Mouse (Mus musculus): ENCODE measurements at regions not wholly inside any gene's neighbourhood (a gene's known extent, or its start where the extent isn't known, plus 50 kb on each side); places are given as distances from the start of the nearest gene placed in this dataset.
"Not testable (repeated sequence)": the region's sequence is repeated elsewhere in the genome, so short reads cannot be mapped to it uniquely, and the experiment has no call there.

DNA sequence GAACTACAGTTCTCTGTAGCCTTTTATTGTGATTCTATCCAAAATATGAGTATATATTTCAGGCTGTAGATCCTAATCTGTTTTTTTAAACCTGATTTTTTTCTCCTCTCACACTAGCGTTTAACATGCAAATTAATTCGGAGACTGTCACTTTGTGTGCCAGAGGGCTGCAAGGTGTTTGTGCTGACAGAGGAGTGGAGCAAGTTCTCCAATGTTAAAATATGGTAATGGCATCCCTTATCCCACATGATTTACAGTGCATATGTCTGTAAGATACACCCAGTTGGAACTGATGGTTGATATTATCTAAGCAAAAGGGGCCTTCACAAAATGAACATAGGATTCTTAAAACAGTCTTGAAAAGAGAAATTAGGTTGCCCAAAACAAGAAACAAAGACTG, 90.1 kb upstream of the Hdac2 start:
- Histone ChIP-seq H3K9me3 (no peaks in the 10 kb centered on the region), H3K4me3 (no peak overlapping the region), H3K4me1 (no peaks in the 10 kb centered on the region), H3K36me3 (no peaks in the 10 kb centered on the region), H3K27ac (no peak overlapping the region), H3K27me3 (ENCODE audit: insufficient read depth, poor library complexity, severe bottlenecking) (no peaks in the 10 kb centered on the region)
- DNase-seq (ENCODE audit: low spot score): no peak
- 62% methylated on average over 2 of the region's 2 CpGs for WGBS

DNA sequence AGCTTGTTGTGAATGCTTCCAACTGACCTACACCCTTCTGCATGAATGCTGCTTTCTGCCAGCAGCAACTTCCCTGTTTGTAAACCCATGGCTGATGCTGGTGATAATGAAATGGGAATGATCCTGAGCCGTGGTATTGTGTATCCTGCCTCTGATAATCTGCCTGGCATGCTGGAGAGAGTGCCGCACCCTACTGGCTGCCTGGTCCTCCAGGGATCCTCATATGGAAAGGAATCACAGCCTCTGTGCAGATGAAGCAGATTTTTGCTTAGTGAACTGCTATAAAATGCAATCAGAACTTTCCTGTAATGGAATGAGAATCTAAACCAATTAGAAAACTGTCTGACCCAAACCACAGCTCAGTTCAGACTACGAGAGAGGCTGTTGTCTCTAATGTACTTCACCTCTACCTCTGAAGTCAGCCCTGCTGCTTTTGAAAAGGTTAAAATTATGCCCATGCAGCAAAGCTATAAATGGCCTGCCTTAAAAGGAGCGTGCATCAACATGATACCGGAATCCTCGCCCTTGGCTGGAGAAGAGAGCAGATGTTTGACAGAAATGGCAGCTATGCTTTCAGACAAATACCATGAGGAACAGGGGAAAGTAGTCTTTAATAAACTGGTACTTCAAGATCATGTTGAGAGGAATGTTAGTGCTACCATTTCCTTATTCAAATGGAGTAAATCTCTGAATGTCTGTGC, 76.3 kb upstream of the Hdac2 start:
- DNase-seq (ENCODE audit: low spot score): no peak
- 52% methylated on average over 6 of the region's 6 CpGs for WGBS
- Histone ChIP-seq H3K4me3 (no peak overlapping the region), H3K9me3 (no peaks in the 10 kb centered on the region), H3K36me3 (no peaks in the 10 kb centered on the region), H3K27ac (peak overlapping the region; percentile 22; the same call in 1 of the 2 replicates), H3K4me1 (peaks cover 14% of the 10 kb centered on the region), H3K27me3 (ENCODE audit: insufficient read depth, poor library complexity, severe bottlenecking) (no peaks in the 10 kb centered on the region)

DNA sequence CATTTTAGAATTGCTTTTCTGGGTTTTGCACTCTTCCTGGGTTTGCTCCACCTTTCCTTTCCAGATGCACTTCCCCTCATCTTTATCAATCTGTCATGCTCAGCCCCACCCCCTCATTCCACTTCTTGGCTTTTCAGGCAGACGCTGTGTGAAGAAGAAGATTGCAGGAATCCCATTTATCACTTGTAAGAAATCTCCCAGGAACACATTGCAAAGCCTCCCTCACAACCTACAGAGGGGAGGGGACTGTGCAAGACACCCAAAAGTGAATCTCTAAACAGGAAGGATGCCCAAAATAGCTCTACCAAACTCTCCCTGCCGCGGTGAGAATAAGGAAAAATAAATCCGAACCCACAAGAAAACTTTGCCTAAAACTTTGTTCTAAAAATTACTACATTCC, 65.5 kb upstream of the Hdac2 start:
- Histone ChIP-seq H3K27me3 (ENCODE audit: insufficient read depth, poor library complexity, severe bottlenecking) (no peaks in the 10 kb centered on the region), H3K9me3 (no peaks in the 10 kb centered on the region), H3K4me1 (peaks cover 4% of the 10 kb centered on the region; the same call in 1 of the 2 replicates), H3K4me3 (no peak overlapping the region), H3K36me3 (no peaks in the 10 kb centered on the region), H3K27ac (no peak overlapping the region)
- whole genome bisulfite sequencing: 54% methylated on average over 4 of the region's 4 CpGs
- no peak for DNase-seq (ENCODE audit: low spot score)

DNA sequence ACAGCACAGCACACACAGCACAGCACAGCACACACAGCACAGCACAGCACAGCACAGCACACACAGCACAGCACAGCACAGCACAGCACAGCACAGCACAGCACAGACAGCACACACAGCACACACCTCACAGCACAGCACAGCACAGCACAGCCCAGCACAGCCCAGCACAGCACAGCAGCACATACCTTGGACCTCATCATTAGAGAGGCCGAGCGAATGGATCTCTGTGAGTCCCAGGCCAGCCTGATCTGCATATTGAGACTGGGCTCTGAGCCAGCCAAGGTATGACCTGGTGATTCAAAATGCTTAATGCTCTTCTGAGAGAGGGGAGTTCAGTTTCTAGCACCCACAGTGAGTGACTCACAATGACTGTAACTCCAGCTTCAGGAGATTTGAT, 56.3 kb upstream of the Hdac2 start:
- H3K27ac ChIP-seq; DNase-seq (ENCODE audit: low spot score); H3K27me3 ChIP-seq (ENCODE audit: insufficient read depth, poor library complexity, severe bottlenecking); H3K36me3 ChIP-seq; H3K4me1 ChIP-seq; H3K4me3 ChIP-seq; H3K9me3 ChIP-seq: not testable (repeated sequence)
- 88% methylated on average over 2 of the region's 2 CpGs for WGBS

DNA sequence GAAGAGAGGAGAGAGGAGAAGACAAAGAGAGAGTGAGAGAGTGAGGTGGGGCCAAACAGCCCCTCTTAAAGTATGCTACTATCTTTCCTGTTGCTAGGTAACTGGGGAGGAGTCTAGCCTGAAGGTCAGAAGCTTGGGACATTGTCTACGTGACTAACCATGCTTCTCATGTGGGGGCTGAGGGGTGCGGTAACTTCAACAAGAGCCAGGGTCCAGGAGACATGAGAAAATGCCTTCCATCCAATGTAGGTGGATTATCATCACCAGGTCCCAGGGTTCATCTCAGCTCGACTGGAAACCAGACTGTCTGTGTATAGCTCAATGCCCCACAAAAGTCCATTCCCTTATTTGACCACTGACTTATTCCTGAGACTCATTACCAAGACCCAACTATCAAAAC, 50.6 kb upstream of the Hdac2 start:
- DNase-seq (ENCODE audit: low spot score): no peak
- no peaks in the 10 kb centered on the region for H3K4me1 ChIP-seq
- no peak overlapping the region for H3K27ac ChIP-seq
- H3K4me3 ChIP-seq: no peak overlapping the region
- H3K27me3 ChIP-seq (ENCODE audit: insufficient read depth, poor library complexity, severe bottlenecking): no peaks in the 10 kb centered on the region
- no peaks in the 10 kb centered on the region for H3K9me3 ChIP-seq
- WGBS: 73% methylated on average over 3 of the region's 3 CpGs
- no peaks in the 10 kb centered on the region for H3K36me3 ChIP-seq

DNA sequence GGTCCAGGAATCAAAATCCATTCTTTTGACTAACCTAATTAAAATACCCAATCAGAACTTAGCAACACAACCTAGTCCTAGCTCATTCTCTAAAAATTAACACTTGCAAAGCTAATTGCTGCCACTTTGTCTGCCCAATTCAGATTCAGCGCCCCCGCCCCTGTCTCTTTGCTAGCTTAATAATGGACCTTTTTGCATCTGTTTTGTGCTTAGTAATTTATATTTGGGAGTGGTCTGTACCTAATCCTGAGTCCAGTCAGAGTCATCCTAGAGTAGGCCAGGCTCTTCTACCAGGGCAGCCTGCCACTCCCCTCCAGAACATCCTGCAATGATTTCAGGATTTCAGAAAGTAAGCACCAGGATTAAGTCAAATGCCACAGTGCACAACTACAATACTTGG, 50.2 kb upstream of the Hdac2 start:
- H3K27ac ChIP-seq: no peak overlapping the region
- DNase-seq (ENCODE audit: low spot score): no peak
- no peaks in the 10 kb centered on the region for H3K27me3 ChIP-seq (ENCODE audit: insufficient read depth, poor library complexity, severe bottlenecking)
- 78% methylated on average over 2 of the region's 2 CpGs for WGBS
- H3K4me3 ChIP-seq: no peak overlapping the region
- no peaks in the 10 kb centered on the region for H3K9me3 ChIP-seq
- H3K36me3 ChIP-seq: no peaks in the 10 kb centered on the region
- no peaks in the 10 kb centered on the region for H3K4me1 ChIP-seq
